Mouse (Mus musculus) thymus, adult 2 months (tissue): ENCODE data around the gene Rfxap.

Source experiments
- CTCF ChIP-seq: fragments of 200-500 bp; IDR thresholded peaks from 2 replicates; pipeline ENCODE4 v1.5.1; 2012; ENCODE audit warnings: mild to moderate bottlenecking, control low read depth, low read length, moderate library complexity, borderline replicate concordance; ENCODE audit not compliant: control insufficient read depth, poor library complexity, insufficient read depth; ENCODE audit errors: extremely low read depth
- POLR2A ChIP-seq: fragments of 200-500 bp; IDR thresholded peaks from 2 replicates; pipeline ENCODE4 v1.6.1; 2012; ENCODE audit warnings: mild to moderate bottlenecking, low read length, control low read depth, moderate library complexity; ENCODE audit not compliant: control insufficient read depth, poor library complexity, insufficient read depth; ENCODE audit errors: extremely low read depth

GRCm38 (mm10) chr3:54773613-54774012 is 34.0 kb downstream of the Rfxap start:
- TF ChIP-seq POLR2A (no peak), CTCF (no peak)
